Mouse (Mus musculus): ENCODE measurements around the gene Rftn1.

DNA sequence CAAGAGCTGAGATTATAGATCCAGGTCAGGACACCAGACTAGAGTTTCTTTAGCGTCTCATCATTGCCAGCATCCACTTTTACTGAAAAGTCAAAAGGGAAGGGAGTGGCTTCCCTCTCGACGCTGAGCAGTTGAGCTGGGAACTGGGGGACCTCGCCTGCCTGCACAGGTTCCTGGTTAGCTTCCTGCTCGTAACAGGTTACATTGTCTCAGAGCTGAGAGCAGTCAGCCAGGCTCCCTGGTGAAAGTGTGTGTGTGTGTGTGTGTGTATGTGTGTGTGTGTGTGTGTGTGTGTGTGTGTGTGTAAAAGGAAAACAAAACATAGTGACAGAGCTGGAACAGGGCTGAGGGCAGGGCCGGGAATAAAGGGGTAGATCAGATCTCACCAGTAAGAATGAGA lies 156.8 kb downstream of the Rftn1 start:
- TF ChIP-seq POLR2A (IDR thresholded peaks at IDR 0.05; ENCODE audit: insufficient read depth, low read depth, low read length) (no peak), CTCF (IDR thresholded peaks at IDR 0.05; ENCODE audit: insufficient read depth, low read depth, low read length) (no peak)
